Mouse (Mus musculus): ENCODE measurements around the gene Cacna1c.
A peak's percentile ranks its signal among the peaks of the same experiment; 100 is the strongest.
"Not testable (repeated sequence)": the region's sequence is repeated elsewhere in the genome, so short reads cannot be mapped to it uniquely, and the experiment has no call there.

Cacna1c gene

DNA sequence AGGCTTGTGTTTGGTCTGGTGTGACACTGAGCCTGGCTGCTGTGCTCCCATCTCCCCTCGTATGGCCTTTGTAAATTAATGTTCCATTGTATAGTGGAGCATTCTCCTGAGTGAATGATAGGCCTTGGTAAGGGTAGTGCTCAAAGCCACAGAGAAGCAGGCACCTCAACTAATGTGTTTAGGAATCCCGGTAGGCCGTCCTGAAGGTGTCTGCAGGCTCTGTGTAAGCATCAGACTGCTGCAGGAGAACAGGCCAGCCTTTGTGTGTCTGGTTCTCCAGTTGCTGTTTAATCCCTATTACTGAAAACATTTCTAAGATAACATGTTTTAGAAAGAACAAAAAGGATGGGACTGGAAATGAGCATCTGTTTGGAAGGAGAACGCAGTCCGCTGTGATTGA lies 22.4 kb upstream of the Cacna1c start:
- no peak for TF ChIP-seq NANOG (IDR thresholded peaks at IDR 0.05; ENCODE audit: borderline replicate concordance, low read length)
- no peak for TF ChIP-seq POU5F1 (IDR thresholded peaks at IDR 0.05; ENCODE audit: borderline replicate concordance, low read length)
- TF ChIP-seq CTCF (conservative IDR thresholded peaks at IDR 0.05; ENCODE audit: low read length), result no peak
- H3K9me3 ChIP-seq (ENCODE audit: low read length), result no peaks in the 10 kb centered on the region
- no peaks in the 10 kb centered on the region for H3K27me3 ChIP-seq (ENCODE audit: insufficient read depth, low read length)
- H3K4me1 ChIP-seq (replicated peaks; ENCODE audit: low read depth, low read length), result peaks cover 8% of the 10 kb centered on the region
- H3K36me3 ChIP-seq (ENCODE audit: insufficient read depth, low read length), result peaks cover 14% of the 10 kb centered on the region
- H3K4me3 ChIP-seq (replicated peaks; ENCODE audit: low read length), result no peak overlapping the region

DNA sequence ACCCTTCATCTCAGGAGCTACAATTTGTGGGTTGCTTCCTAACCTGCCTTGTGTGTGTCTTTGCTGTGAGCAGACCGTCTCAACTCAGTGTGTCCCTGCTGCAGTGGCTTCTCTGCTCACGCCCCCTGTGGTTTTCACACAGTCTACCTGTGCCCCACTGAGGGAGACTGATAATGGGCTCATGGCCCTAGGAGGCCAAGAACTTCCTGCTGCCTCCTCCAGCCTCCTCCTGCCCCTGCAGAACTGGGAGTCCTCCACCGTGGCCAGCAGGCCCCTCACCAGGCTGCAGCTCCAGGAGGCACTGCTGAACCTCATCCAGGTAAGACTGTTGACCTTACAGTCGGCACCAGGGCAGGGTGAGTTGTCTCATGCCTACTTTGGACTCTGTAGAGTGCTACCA lies 21.4 kb upstream of the Cacna1c start:
- no peak overlapping the region for H3K4me3 ChIP-seq (replicated peaks; ENCODE audit: low read length)
- peaks cover 9% of the 10 kb centered on the region for H3K9me3 ChIP-seq (ENCODE audit: low read length)
- peaks cover 23% of the 10 kb centered on the region for H3K36me3 ChIP-seq (ENCODE audit: insufficient read depth, low read length)
- peaks cover 8% of the 10 kb centered on the region for H3K4me1 ChIP-seq (replicated peaks; ENCODE audit: low read depth, low read length)
- TF ChIP-seq NANOG (IDR thresholded peaks at IDR 0.05; ENCODE audit: borderline replicate concordance, low read length) (no peak), POU5F1 (IDR thresholded peaks at IDR 0.05; ENCODE audit: borderline replicate concordance, low read length) (no peak), CTCF (conservative IDR thresholded peaks at IDR 0.05; ENCODE audit: low read length) (no peak)
- no peaks in the 10 kb centered on the region for H3K27me3 ChIP-seq (ENCODE audit: insufficient read depth, low read length)

DNA sequence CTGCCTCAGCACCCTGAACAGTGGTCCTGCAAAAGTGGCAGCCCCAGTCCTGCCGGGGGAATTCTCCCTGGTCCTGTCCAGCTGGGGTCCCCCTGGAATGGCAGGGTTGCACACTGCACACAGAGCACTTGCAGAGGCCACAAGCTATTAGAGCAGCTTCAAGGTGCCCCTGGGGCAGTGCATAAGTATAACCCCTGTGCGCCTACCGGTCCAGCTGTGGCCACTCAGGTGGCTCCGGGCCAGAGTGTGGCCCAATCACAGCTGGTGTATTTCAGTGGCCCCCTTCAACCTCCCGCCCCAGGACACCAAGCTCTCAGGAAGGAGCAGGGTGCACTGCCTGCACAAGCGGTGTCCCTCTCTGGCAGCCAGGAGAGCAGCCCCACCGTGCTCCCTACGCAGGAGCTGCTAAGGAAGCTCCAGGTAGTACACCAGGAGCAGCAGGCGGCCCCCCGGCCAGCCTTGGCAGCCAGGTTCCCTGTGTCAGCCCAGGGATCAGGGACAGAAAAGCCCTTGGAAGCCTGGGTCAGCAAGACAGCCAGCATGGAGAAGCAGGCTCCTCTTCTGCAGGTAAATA lies 18.9 kb upstream of the Cacna1c start:
- Histone ChIP-seq H3K27me3 (ENCODE audit: insufficient read depth, low read length) (no peaks in the 10 kb centered on the region), H3K4me3 (replicated peaks; ENCODE audit: low read length) (peak overlapping the region; percentile 41; the same call in 1 of the 2 replicates), H3K36me3 (ENCODE audit: insufficient read depth, low read length) (peaks cover 27% of the 10 kb centered on the region), H3K9me3 (ENCODE audit: low read length) (peaks cover 21% of the 10 kb centered on the region), H3K4me1 (replicated peaks; ENCODE audit: low read depth, low read length) (peaks cover 8% of the 10 kb centered on the region)
- TF ChIP-seq CTCF (conservative IDR thresholded peaks at IDR 0.05; ENCODE audit: low read length) (no peak), POU5F1 (IDR thresholded peaks at IDR 0.05; ENCODE audit: borderline replicate concordance, low read length) (no peak), NANOG (IDR thresholded peaks at IDR 0.05; ENCODE audit: borderline replicate concordance, low read length) (no peak)

DNA sequence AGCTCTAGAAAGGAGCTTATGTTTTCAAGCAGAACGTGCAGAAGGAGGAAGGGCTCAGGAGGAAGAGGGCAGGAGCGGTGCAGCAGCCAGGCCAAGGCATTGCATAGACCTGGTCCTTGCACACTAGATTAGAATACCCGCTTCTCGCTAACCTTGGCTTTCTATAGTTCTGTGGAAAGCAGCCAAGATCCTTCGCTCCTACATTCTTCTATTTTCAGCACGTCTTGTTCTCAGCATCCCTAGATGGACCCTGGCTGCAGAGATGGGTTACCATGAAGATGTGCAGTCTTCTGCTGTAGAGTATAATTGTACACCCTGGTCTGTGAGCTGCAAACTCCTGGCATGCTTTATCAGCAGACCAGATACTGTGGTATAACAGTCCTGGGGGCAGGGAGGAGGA lies 18.0 kb upstream of the Cacna1c start:
- no peak for TF ChIP-seq CTCF (conservative IDR thresholded peaks at IDR 0.05; ENCODE audit: low read length)
- TF ChIP-seq NANOG (IDR thresholded peaks at IDR 0.05; ENCODE audit: borderline replicate concordance, low read length), result no peak
- TF ChIP-seq POU5F1 (IDR thresholded peaks at IDR 0.05; ENCODE audit: borderline replicate concordance, low read length), result no peak
- H3K4me1 ChIP-seq (replicated peaks; ENCODE audit: low read depth, low read length), result peaks cover 8% of the 10 kb centered on the region
- H3K9me3 ChIP-seq (ENCODE audit: low read length), result peaks cover 21% of the 10 kb centered on the region
- H3K4me3 ChIP-seq (replicated peaks; ENCODE audit: low read length), result no peak overlapping the region
- H3K27me3 ChIP-seq (ENCODE audit: insufficient read depth, low read length), result no peaks in the 10 kb centered on the region
- peaks cover 27% of the 10 kb centered on the region for H3K36me3 ChIP-seq (ENCODE audit: insufficient read depth, low read length)

GRCm38 (mm10) chr6:119213375-119213774 lies 17.2 kb upstream of the Cacna1c start:
- peaks cover 8% of the 10 kb centered on the region for H3K4me1 ChIP-seq (replicated peaks; ENCODE audit: low read depth, low read length)
- peaks cover 27% of the 10 kb centered on the region for H3K36me3 ChIP-seq (ENCODE audit: insufficient read depth, low read length)
- TF ChIP-seq CTCF (conservative IDR thresholded peaks at IDR 0.05; ENCODE audit: low read length) (no peak), NANOG (IDR thresholded peaks at IDR 0.05; ENCODE audit: borderline replicate concordance, low read length) (no peak), POU5F1 (IDR thresholded peaks at IDR 0.05; ENCODE audit: borderline replicate concordance, low read length) (no peak)
- no peaks in the 10 kb centered on the region for H3K27me3 ChIP-seq (ENCODE audit: insufficient read depth, low read length)
- peaks cover 21% of the 10 kb centered on the region for H3K9me3 ChIP-seq (ENCODE audit: low read length)
- H3K4me3 ChIP-seq (replicated peaks; ENCODE audit: low read length), result no peak overlapping the region

DNA sequence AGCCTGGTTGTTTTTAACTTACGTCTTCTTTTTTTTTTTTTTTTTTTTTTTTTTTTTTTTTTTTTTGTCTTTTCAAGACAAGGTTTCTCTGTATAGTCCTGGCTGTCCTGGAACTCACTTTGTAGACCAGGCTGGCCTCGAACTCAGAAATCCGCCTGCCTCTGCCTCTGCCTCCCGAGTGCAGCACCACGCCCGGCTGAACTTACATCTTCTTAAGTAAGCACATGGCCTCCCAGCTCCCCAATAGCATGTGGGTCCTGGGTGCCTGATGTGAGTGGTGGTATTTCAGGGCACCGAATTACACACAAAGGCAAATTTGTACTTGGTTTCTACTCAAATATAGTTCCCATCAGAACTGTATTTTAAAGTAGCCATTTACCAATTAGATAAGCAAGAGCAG lies 9.8 kb upstream of the Cacna1c start:
- Histone ChIP-seq H3K36me3 (ENCODE audit: insufficient read depth, low read length) (peaks cover 12% of the 10 kb centered on the region), H3K9me3 (ENCODE audit: low read length) (peaks cover 13% of the 10 kb centered on the region)
- H3K4me3 ChIP-seq (replicated peaks; ENCODE audit: low read length); H3K4me1 ChIP-seq (replicated peaks; ENCODE audit: low read depth, low read length); H3K27me3 ChIP-seq (ENCODE audit: insufficient read depth, low read length): not testable (repeated sequence)

DNA sequence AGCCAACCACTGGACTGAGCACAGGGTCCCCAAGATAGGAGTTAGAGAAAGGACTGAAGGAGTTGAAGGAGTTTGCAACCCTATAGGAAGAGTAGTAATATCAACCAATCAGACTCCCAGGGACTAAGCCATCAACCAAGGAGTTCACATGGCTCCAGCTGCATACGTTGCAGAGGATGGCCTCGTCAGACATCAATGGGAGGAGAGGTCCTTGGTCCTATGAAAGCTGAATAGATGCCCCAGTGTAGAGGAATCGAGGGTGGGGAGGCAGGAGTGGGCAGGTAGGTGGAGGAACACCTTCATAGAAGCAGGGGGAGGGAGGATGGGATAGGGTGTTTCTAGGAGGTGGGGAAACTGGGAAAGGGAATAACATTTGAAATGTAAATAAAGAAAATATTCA lies 8.7 kb upstream of the Cacna1c start:
- TF ChIP-seq NANOG (IDR thresholded peaks at IDR 0.05; ENCODE audit: borderline replicate concordance, low read length) (no peak), POU5F1 (IDR thresholded peaks at IDR 0.05; ENCODE audit: borderline replicate concordance, low read length) (no peak), CTCF (conservative IDR thresholded peaks at IDR 0.05; ENCODE audit: low read length) (no peak)
- Histone ChIP-seq H3K27me3 (ENCODE audit: insufficient read depth, low read length) (no peaks in the 10 kb centered on the region), H3K36me3 (ENCODE audit: insufficient read depth, low read length) (peaks cover 16% of the 10 kb centered on the region)

GRCm38 (mm10) chr6:119204286-119204685 lies 8.1 kb upstream of the Cacna1c start:
- peaks cover 19% of the 10 kb centered on the region for H3K4me1 ChIP-seq (replicated peaks; ENCODE audit: low read depth, low read length)
- H3K4me3 ChIP-seq (replicated peaks; ENCODE audit: low read length), result no peak overlapping the region
- TF ChIP-seq NANOG (IDR thresholded peaks at IDR 0.05; ENCODE audit: borderline replicate concordance, low read length) (no peak), CTCF (conservative IDR thresholded peaks at IDR 0.05; ENCODE audit: low read length) (no peak), POU5F1 (IDR thresholded peaks at IDR 0.05; ENCODE audit: borderline replicate concordance, low read length) (no peak)
- no peaks in the 10 kb centered on the region for H3K27me3 ChIP-seq (ENCODE audit: insufficient read depth, low read length)
- H3K9me3 ChIP-seq (ENCODE audit: low read length), result peaks cover 13% of the 10 kb centered on the region
- H3K36me3 ChIP-seq (ENCODE audit: insufficient read depth, low read length), result peaks cover 16% of the 10 kb centered on the region

More for the DNA sequence above, 8.7 kb upstream of the Cacna1c start:
- Histone ChIP-seq H3K4me3 (replicated peaks; ENCODE audit: low read length) (no peak overlapping the region), H3K9me3 (ENCODE audit: low read length) (peaks cover 13% of the 10 kb centered on the region), H3K4me1 (replicated peaks; ENCODE audit: low read depth, low read length) (peaks cover 13% of the 10 kb centered on the region)

GRCm38 (mm10) chr6:119201575-119201974 lies 5.4 kb upstream of the Cacna1c start:
- Histone ChIP-seq H3K27me3 (ENCODE audit: insufficient read depth, low read length) (no peaks in the 10 kb centered on the region), H3K4me3 (replicated peaks; ENCODE audit: low read length) (no peak overlapping the region), H3K9me3 (ENCODE audit: low read length) (peaks cover 25% of the 10 kb centered on the region), H3K4me1 (replicated peaks; ENCODE audit: low read depth, low read length) (peaks cover 27% of the 10 kb centered on the region), H3K36me3 (ENCODE audit: insufficient read depth, low read length) (peaks cover 16% of the 10 kb centered on the region)
- TF ChIP-seq NANOG (IDR thresholded peaks at IDR 0.05; ENCODE audit: borderline replicate concordance, low read length) (no peak), POU5F1 (IDR thresholded peaks at IDR 0.05; ENCODE audit: borderline replicate concordance, low read length) (no peak), CTCF (conservative IDR thresholded peaks at IDR 0.05; ENCODE audit: low read length) (no peak)
